Mouse (Mus musculus) thymus, adult 2 months (tissue): ENCODE data around the gene Wdr41.

Experiments used
- CTCF ChIP-seq: fragments of 200-500 bp; IDR thresholded peaks from 2 replicates; pipeline ENCODE4 v1.5.1; 2012; ENCODE audit warnings: mild to moderate bottlenecking, control low read depth, low read length, moderate library complexity, borderline replicate concordance; ENCODE audit not compliant: control insufficient read depth, poor library complexity, insufficient read depth; ENCODE audit errors: extremely low read depth
- POLR2A ChIP-seq: fragments of 200-500 bp; IDR thresholded peaks from 2 replicates; pipeline ENCODE4 v1.6.1; 2012; ENCODE audit warnings: mild to moderate bottlenecking, low read length, control low read depth, moderate library complexity; ENCODE audit not compliant: control insufficient read depth, poor library complexity, insufficient read depth; ENCODE audit errors: extremely low read depth

- TF ChIP-seq CTCF (no peak), POLR2A (no peak)
Observed at GRCm38 (mm10) chr13:95032973-95033372, 56.8 kb downstream of the Wdr41 start.
